Mouse (Mus musculus): ENCODE measurements at regions not wholly inside any gene's neighbourhood (a gene's known extent, or its start where the extent isn't known, plus 50 kb on each side); places are given as distances from the start of the nearest gene placed in this dataset.

GRCm38 (mm10) chr9:67699846-67700579, 59.2 kb upstream of the C2cd4b start:
- DNase-seq, result peak; percentile 15

GRCm38 (mm10) chr9:67708246-67708960, 50.8 kb upstream of the C2cd4b start:
- DNase-seq, result no peak
